Mouse (Mus musculus): ENCODE data around the gene BC048507. TPM values are rescaled to one million over a fixed set of nuclear protein-coding genes. Genes with fewer than 3 reads are reported as not detected.

BC048507 gene
- polyA plus RNA-seq, 1 experiment from 2014 or later: not detected

DNA sequence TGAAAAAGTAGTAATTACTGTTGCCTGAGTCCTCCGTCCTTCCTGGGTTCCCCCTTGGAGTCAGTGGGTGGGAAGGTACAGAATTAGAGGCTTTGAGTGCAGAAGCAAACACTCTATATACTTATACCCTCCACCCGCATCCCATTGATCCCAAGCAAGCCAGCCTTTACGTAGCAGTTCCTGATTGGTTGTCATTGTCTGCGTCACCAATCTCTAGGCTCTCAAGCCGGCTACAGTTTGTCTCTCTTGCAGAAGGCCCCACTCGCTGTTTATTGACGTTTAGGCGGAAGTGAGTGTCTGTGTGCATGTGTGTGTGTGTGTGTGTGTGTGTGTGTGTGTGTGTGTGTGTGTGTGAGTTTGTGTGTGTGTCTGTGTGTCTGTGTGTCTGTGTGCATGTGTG is 20.8 kb downstream of the BC048507 start:
- Histone ChIP-seq H3K36me3 (ENCODE audit: control insufficient read depth, insufficient read depth, low read length) (no peaks in the 10 kb centered on the region), H3K27ac (ENCODE audit: low read length) (no peak overlapping the region), H3K9me3 (replicated peaks; ENCODE audit: control insufficient read depth, low read length, poor library complexity, severe bottlenecking) (no peaks in the 10 kb centered on the region; the same call in 1 of the 2 replicates), H3K27me3 (ENCODE audit: control insufficient read depth, insufficient read depth, low read depth, low read length) (no peaks in the 10 kb centered on the region), H3K4me3 (ENCODE audit: low read depth, low read length) (no peak overlapping the region), H3K4me1 (ENCODE audit: control insufficient read depth, insufficient read depth, low read length) (no peaks in the 10 kb centered on the region), H3K4me2 (ENCODE audit: low read length) (no peak overlapping the region), H3K9ac (ENCODE audit: low read depth, low read length) (no peak overlapping the region)
- ATAC-seq: no peak
- 89% methylated on average over 8 of the region's 8 CpGs for WGBS

DNA sequence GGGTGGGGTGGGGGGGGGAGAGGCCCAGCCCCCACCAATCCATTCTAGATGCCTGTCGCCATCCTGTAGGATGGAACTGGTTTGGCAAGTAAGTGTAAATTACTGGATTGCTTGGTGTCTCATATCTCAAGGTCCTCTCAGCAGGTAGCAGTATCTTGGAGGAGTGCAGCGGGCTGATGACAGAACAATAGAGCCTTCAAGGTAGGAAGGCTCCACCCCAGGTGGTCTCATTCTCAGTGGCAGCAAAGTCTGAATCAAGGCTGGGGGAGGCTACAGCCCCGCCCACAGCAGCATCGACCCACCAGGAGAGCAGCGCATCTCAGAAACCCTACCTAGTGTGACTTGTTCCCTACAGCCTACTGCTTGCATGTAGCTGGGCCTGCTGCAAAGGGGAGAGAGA is 46.6 kb downstream of the BC048507 start:
- Histone ChIP-seq H3K36me3 (ENCODE audit: control insufficient read depth, insufficient read depth, low read length) (no peaks in the 10 kb centered on the region), H3K9me3 (replicated peaks; ENCODE audit: control insufficient read depth, low read length, poor library complexity, severe bottlenecking) (peaks cover 38% of the 10 kb centered on the region), H3K4me2 (ENCODE audit: low read length) (no peak overlapping the region), H3K9ac (ENCODE audit: low read depth, low read length) (no peak overlapping the region), H3K27me3 (ENCODE audit: control insufficient read depth, insufficient read depth, low read depth, low read length) (no peaks in the 10 kb centered on the region), H3K4me1 (ENCODE audit: control insufficient read depth, insufficient read depth, low read length) (no peaks in the 10 kb centered on the region), H3K27ac (ENCODE audit: low read length) (no peak overlapping the region), H3K4me3 (ENCODE audit: low read depth, low read length) (no peak overlapping the region)
- no peak for ATAC-seq
- WGBS: 31% methylated on average over 5 of the region's 5 CpGs

Other genes starting within 250 kb of the BC048507 start
- 0.50 TPM in 1 of 2 replicates, not detected in the other for gene Gm49345, start 225.6 kb upstream of the BC048507 start, polyA plus RNA-seq (2015; fragmentation: Nextera tagmentation; extraction: Ambion mirVana)
- 2.9 TPM in 2 replicates for gene Zfp729a, start 225.5 kb upstream of the BC048507 start, polyA plus RNA-seq (2015; fragmentation: Nextera tagmentation; extraction: Ambion mirVana)
- 14.1 and 16.8 TPM in 2 replicates for gene Zfp738, start 176.3 kb upstream of the BC048507 start, polyA plus RNA-seq (2015; fragmentation: Nextera tagmentation; extraction: Ambion mirVana)
- gene Zfp65, start 134.2 kb upstream of the BC048507 start, polyA plus RNA-seq (2015; fragmentation: Nextera tagmentation; extraction: Ambion mirVana): 9.2 and 9.3 TPM in 2 replicates
- 8.5 and 8.9 TPM in 2 replicates for gene Zfp85, start 108.1 kb upstream of the BC048507 start, polyA plus RNA-seq (2015; fragmentation: Nextera tagmentation; extraction: Ambion mirVana)
- gene Zfp493, start 83.6 kb upstream of the BC048507 start, polyA plus RNA-seq (2015; fragmentation: Nextera tagmentation; extraction: Ambion mirVana): 3.4 and 4.2 TPM in 2 replicates
- 13.3 and 15.0 TPM in 2 replicates for gene Zfp273, start 49.6 kb upstream of the BC048507 start, polyA plus RNA-seq (2015; fragmentation: Nextera tagmentation; extraction: Ambion mirVana)
- 4.4 and 8.2 TPM in 2 replicates for gene Gm10037, start 32.2 kb upstream of the BC048507 start, polyA plus RNA-seq (2015; fragmentation: Nextera tagmentation; extraction: Ambion mirVana)